ENCODE assay signal across 10 mouse cellular contexts in the genomic region with DNA sequence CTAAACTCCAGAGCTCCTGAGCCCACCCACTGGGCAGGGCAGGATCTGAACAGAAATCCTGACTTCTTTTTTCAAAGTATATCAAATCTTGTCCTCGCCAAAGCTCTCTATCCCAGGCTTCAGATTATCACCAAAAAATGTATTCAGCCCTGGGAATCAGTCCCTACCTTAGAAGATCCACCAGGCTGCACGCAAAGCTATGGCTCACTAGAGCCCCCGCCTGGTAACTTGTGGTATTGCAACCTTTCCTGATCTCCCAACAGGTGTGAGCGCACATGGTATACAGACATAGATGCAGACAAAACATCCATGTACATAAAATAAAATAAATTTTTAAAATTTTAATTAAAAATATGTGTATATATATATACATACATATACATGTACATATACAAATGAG. TPM values are rescaled to one million over a fixed set of nuclear protein-coding genes. Genes with fewer than 3 reads are reported as not detected.
DNase-seq lines count a peak whose midpoint lies in the region; ATAC-seq and TF ChIP-seq lines count a peak whose summit lies in the region.
"Had no signal": no experiment of that assay in that cellular context is flagged by ENCODE, and none has a peak within 500 bp of the region (broad histone marks: within the 10 kb centered on the region; RNA-seq: fewer than 3 reads in every experiment).

No protein-coding gene starts in this region.

- intact Hi-C loops in heart, postnatal 14 days (cut with DNase I): no loop called here
- intact Hi-C loops in left cerebral cortex, postnatal 4 days (cut with DNase I): no loop called here

- no peaks in the 10 kb centered on the region for H3K9me3 ChIP-seq in hindbrain, embryonic 10.5 days
- no peaks in the 10 kb centered on the region for H3K9me3 ChIP-seq in hindbrain, embryonic 13.5 days
- H3K9me3 ChIP-seq: embryonic facial prominence, embryonic 12.5 days had no signal

- peaks cover 28% of the 10 kb centered on the region for H3K4me1 ChIP-seq in hindbrain, embryonic 10.5 days (replicated peaks)
- peaks cover 24% of the 10 kb centered on the region for H3K4me1 ChIP-seq in hindbrain, embryonic 13.5 days (replicated peaks)
- H3K4me1 ChIP-seq in olfactory bulb, adult 2 months (ENCODE audit: control insufficient read depth, insufficient read depth, low read length): peaks cover 10% of the 10 kb centered on the region

- peak; percentile 42; the same call in 1 of the 2 replicates for TF ChIP-seq CTCF in olfactory bulb, adult 2 months (IDR thresholded peaks at IDR 0.05; ENCODE audit: insufficient read depth, low read depth, low read length)

- no peak overlapping the region for H3K4me3 ChIP-seq in hindbrain, embryonic 10.5 days
- H3K4me3 ChIP-seq in hindbrain, embryonic 13.5 days: no peak overlapping the region
- H3K4me3 ChIP-seq in olfactory bulb, adult 2 months (ENCODE audit: insufficient read depth, low read depth, low read length): no peak overlapping the region
- H3K4me3 ChIP-seq: embryonic facial prominence, embryonic 12.5 days; myocyte had no signal

- no peak for ATAC-seq in hindbrain, embryonic 13.5 days (ENCODE audit: low FRiP score)

- TF ChIP-seq POLR2A in olfactory bulb, adult 2 months (IDR thresholded peaks at IDR 0.05; ENCODE audit: insufficient read depth, low read depth, low read length): no peak

- H3K27ac ChIP-seq in hindbrain, embryonic 10.5 days: no peak overlapping the region
- H3K27ac ChIP-seq in hindbrain, embryonic 13.5 days: no peak overlapping the region
- H3K27ac ChIP-seq in olfactory bulb, adult 2 months (ENCODE audit: insufficient read depth, low read depth, low read length): no peak overlapping the region
- H3K27ac ChIP-seq: embryonic facial prominence, embryonic 12.5 days had no signal

- no peak overlapping the region for H3K4me2 ChIP-seq in hindbrain, embryonic 13.5 days
- H3K4me2 ChIP-seq: embryonic facial prominence, embryonic 12.5 days had no signal

- H3K27me3 ChIP-seq in hindbrain, embryonic 10.5 days (ENCODE audit: insufficient read depth, poor library complexity, severe bottlenecking): 0 out of 2 replicates have a peak, but pooled peaks cover 3% of the 10 kb centered on the region
- H3K27me3 ChIP-seq in hindbrain, embryonic 13.5 days: no peaks in the 10 kb centered on the region
- H3K27me3 ChIP-seq: embryonic facial prominence, embryonic 12.5 days had no signal

- peak; percentile 79 for DNase-seq in hindbrain, embryonic 10.5 days (ENCODE audit: low spot score)
- peak; percentile 89 for DNase-seq in ZHBTc4 (ENCODE audit: low read depth, low spot score)
- DNase-seq in embryo, embryonic 10 days (ENCODE audit: low spot score): peak; percentile 75
- DNase-seq in heart, postnatal 14 days: peak; percentile 76 to 86
- DNase-seq in left cerebral cortex, postnatal 4 days: peak; percentile 87
- peak; percentile 77 for DNase-seq in thymus, postnatal 0 days (ENCODE audit: low spot score)

- no peaks in the 10 kb centered on the region for H3K36me3 ChIP-seq in hindbrain, embryonic 10.5 days
- no peaks in the 10 kb centered on the region for H3K36me3 ChIP-seq in hindbrain, embryonic 13.5 days
- H3K36me3 ChIP-seq: embryonic facial prominence, embryonic 12.5 days had no signal

- no peak overlapping the region for H3K9ac ChIP-seq in hindbrain, embryonic 13.5 days
- H3K9ac ChIP-seq: embryonic facial prominence, embryonic 12.5 days had no signal

- 18% methylated on average over 4 of the region's 4 CpGs for WGBS in hindbrain, embryonic 10.5 days
- 18% methylated on average over 4 of the region's 4 CpGs for WGBS in hindbrain, embryonic 13.5 days
- 26% methylated on average over 4 of the region's 4 CpGs for WGBS in olfactory bulb, adult 2 months

RNA-seq across cellular contexts. Expression of a gene that starts 5.9 kb away (rescaled TPM):
- polyA plus RNA-seq in hindbrain, embryonic 10.5 days (2016; fragmentation: Nextera tagmentation; extraction: Ambion mirVana): 26.0 and 27.6 TPM in 2 replicates
- 58.3 and 60.5 TPM in 2 replicates for polyA plus RNA-seq in hindbrain, embryonic 13.5 days (2015; fragmentation: Nextera tagmentation; extraction: Ambion mirVana)
- 10 to 100 TPM; 28.0 to 29.9 TPM for total RNA-seq in heart, postnatal 14 days (2021)
- total RNA-seq in left cerebral cortex, postnatal 4 days (2021): 10 to 100 TPM; 74.6 to 78.1 TPM
- polyA plus RNA-seq in olfactory bulb, adult 2 months (2012; ENCODE audit: insufficient read depth, insufficient read length, low replicate concordance, missing spikeins): not detected in 2 replicates
- polyA plus RNA-seq in thymus, postnatal 0 days (2015; fragmentation: Nextera tagmentation; extraction: Ambion mirVana): 4.4 and 4.5 TPM in 2 replicates

RNA-seq across cellular contexts. Expression of a gene that starts 35.5 kb away (rescaled TPM):
- polyA plus RNA-seq in hindbrain, embryonic 10.5 days (2016; fragmentation: Nextera tagmentation; extraction: Ambion mirVana): not detected in 2 replicates
- polyA plus RNA-seq in hindbrain, embryonic 13.5 days (2015; fragmentation: Nextera tagmentation; extraction: Ambion mirVana): not detected in 2 replicates
- not detected for total RNA-seq in heart, postnatal 14 days (2021)
- total RNA-seq in left cerebral cortex, postnatal 4 days (2021): under 1 TPM in 1 of 2 experiments, not detected in 1; 0.32 TPM
- polyA plus RNA-seq in olfactory bulb, adult 2 months (2012; ENCODE audit: insufficient read depth, insufficient read length, low replicate concordance, missing spikeins): not detected in 2 replicates
- not detected in 2 replicates for polyA plus RNA-seq in thymus, postnatal 0 days (2015; fragmentation: Nextera tagmentation; extraction: Ambion mirVana)
- polyA plus RNA-seq: embryonic facial prominence, embryonic 12.5 days; myocyte had no signal
